Mouse (Mus musculus): ENCODE data around the gene Usp19. TPM values are rescaled to one million over a fixed set of nuclear protein-coding genes. Genes with fewer than 3 reads are reported as not detected.

Usp19 gene
- total RNA-seq, 2 experiments from 2014 or later, result 51.0 to 127 TPM

DNA sequence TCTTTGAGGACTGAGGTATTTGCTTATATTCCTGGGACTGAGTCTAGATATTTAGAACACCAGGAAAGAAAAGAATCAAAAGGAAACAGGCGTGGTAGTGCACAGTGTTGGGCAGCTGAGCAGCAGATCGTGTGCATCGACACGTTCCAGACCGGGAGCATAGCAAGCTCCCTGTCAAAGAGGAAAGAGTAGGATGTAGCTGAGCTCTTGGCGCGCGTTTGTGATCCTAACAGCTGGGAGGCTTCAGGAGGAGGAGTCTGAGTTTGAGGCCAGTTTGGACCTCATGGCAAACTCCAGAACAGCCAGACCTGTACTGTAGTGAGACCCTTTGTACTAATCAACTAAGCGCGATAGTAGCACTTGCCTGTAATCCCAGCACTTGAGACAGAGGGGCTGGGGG lies 28.2 kb upstream of the Usp19 start:
- no peak for ATAC-seq (replicated peaks; ENCODE audit: low FRiP score, low TSS enrichment, poor library complexity, severe bottlenecking)

DNA sequence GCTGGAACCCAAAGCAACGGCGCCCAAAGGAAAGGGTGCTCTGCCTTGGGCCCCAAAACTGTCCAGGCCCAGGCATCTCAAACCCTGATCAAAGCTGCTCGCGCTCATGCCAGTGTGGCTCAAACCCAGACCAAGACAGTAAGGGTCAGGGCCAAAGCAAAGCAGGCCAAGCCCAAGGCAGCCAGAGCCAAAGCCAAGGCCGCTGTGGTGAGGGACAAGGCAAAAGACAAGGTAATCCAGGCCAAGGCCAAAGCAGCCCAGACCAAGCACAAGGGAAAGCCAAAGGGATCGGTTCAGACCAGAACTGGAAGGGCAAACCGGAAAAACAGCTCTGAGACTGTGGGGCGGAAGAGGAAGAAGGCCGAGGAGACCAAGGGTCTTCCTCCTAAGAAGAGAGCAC lies 26.7 kb upstream of the Usp19 start:
- ATAC-seq (replicated peaks; ENCODE audit: low FRiP score, low TSS enrichment, poor library complexity, severe bottlenecking), result no peak

DNA sequence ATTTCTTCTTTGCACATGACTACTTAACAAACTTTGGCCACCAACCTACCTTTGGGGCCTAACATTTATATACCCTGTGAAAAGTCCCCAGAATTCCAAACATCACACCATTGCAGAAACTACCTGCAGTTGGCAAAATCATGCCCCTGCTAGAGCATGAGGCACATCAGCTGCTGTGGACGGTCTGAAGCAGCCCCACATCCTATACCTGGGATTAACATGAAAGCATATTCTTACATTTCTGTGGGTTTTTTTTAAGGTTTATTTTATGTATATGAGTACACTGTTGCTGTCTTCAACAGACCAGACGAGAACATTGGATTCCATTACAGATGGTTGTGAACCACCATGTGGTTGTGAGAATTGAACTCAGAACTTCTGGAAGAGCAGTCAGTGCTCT lies 24.2 kb upstream of the Usp19 start:
- ATAC-seq (replicated peaks; ENCODE audit: low FRiP score, low TSS enrichment, poor library complexity, severe bottlenecking), result no peak

DNA sequence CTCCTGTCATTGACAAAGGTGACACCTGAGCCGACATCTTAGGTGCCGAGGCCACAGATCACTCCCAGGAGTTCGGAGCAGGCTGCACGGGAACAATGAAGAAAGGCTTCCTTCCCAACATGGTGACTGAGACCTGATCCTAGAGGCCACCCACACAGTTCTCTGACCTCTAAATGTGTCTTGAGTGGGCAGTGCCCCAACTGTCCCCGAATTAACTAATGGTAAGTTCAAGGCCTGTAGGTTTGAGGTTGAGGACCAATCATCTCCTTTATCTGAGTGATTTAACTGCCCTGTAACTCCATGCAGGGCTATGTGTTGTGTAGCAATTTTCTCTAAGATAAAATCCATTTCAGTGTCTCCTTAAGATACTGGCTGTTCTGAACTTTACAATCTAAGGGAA lies 21.0 kb upstream of the Usp19 start:
- ATAC-seq (replicated peaks; ENCODE audit: low FRiP score, low TSS enrichment, poor library complexity, severe bottlenecking), result no peak

DNA sequence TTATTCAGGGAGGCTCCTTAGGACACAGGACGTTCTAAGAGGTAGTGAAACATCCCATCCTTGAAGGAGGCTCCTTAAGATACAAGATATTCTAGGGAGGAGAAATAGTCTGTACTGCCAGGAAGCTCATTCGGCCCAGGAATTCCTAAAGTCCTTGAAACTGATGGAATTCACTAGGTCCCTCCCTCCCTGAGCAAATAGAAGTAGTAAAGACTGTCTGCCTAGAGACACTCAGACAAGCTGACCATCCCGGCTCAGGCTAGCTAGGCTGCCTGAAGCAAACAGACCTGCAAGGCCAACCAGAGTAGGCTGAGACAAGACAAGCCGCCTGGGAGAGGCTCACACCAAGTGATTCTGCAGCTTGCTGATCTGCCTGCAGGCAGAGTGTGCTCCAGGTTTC lies 20.6 kb upstream of the Usp19 start:
- no peak for ATAC-seq (replicated peaks; ENCODE audit: low FRiP score, low TSS enrichment, poor library complexity, severe bottlenecking)

DNA sequence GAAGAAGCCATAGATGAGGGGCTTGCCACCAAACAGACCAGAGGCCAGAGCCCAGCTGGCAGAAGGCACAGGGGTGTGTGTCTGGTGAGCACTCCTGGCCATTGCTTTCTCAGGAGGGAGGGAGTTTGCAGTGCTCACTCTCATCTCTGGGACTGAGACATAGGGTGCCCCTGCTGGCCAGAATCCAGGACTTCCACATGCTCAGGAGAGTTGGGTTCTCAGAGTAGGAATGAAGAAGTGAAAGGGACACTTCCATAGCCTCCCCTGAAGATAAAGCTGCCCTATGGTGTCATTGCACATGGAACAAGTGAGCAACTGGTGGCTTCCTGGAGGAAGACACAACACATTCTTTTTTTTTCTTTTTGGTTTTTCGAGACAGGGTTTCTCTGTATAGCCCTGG lies 15.9 kb upstream of the Usp19 start:
- ATAC-seq (replicated peaks; ENCODE audit: low FRiP score, low TSS enrichment, poor library complexity, severe bottlenecking), result no peak

DNA sequence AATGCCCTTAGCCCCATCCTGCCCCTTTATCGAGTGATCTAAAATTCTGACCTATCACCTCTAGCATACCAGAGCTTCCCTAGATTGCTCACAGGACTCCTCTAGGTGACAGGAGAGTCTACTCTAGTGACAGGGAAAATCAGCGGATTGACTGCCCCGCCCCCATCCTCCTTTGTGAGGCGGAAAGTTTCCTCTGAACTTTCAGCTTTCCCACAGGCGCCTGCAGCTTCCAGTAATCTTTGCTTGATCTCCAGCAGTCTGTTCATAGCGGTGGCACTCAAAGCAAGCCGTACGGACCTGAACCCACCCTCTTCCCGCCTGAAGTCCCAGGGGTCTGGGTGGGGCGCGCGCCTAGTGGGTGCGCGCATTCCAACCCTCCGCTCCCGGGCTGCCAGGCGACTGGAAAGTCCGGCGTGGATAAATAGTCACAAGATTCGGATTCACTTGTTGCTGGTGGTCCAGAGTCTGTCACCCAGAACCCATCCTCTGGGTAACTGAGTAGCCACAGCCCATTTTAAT lies 11.7 kb upstream of the Usp19 start:
- no peak for ATAC-seq (replicated peaks; ENCODE audit: low FRiP score, low TSS enrichment, poor library complexity, severe bottlenecking)

DNA sequence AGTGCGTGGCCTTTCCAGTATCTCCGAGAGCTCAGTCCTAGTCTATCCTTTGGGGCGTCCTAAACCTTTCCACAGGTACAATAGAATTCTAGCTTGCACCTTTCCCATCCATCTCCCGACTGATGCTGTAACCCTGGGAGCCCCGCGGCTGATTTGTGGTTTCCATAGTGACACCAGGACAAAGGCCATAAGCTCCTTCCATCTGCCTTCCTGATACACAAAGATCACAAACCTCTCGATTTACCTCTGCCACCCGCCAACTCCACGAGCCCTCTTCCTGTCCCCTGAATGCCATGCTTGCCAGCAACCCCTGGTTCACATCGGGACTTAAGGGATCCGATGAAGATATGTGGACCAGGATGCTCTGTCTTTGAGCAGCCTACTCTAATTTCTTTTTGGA lies 11.2 kb upstream of the Usp19 start:
- ATAC-seq (replicated peaks; ENCODE audit: low FRiP score, low TSS enrichment, poor library complexity, severe bottlenecking), result no peak

DNA sequence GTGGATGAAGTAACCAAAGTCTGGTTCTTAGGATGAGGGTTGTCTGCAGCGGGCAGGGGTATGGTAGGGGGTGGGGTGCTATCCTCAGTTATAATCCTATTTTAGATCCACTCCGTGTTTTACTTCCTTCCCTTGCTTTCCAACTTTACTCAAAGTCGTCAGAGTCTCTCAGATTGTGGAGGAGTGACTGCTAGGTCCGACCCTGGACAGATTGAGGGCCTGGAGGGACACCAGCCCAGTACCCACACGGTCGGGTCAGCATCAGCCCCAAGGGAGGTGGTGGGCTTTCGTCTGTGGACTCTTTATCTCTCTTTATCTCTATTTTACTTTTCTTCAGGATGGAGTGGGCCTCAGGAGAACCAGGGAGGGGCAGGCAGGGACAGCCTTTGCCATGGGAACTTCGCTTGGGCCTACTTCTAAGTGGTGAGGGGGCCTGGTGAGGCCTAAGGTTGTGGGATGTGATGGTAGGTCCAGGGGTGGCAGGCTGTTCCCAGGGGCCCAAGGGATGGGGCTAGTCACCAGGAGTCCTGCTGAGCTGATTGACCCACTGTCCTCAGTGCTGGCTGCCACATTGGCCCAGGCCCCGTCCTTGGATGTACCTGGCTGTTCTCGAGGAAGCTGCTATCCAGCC lies 10.6 kb upstream of the Usp19 start, which contains the start of gene Lamb2:
Lamb2 (plus strand) TSS at position 16 of the 631 bp plus-strand sequence.
- ATAC-seq (replicated peaks; ENCODE audit: low FRiP score, low TSS enrichment, poor library complexity, severe bottlenecking), result no peak

DNA sequence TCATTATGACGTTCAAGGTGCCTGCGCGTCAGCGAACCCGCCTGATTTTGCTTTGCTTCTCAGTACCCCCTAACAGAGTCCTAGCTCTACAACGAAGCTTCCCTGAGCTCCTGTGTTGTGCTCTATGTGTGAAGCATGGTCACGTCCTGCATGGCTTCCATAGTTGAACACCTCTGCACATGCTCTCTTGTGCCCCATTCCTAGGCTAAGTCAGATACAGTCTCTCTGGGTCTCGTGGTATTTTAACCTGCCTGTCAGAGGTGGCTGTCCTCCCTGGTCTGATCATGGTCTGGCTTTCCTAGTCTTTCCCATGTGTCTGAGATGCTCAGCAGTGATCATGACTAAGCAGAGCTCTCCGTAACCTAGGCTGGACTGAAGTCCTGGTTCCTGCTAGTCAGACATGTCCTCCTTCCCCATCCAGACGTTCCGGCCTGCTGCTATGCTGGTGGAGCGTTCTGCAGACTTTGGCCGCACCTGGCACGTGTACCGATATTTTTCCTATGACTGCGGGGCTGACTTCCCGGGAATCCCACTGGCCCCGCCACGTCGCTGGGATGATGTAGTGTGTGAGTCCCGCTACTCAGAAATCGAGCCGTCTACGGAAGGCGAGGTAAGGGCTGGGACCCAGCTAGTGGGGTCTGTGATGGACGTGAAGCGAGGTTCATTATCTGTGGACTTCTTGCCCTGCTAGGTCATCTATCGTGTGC lies 9.4 kb upstream of the Usp19 start:
- ATAC-seq (replicated peaks; ENCODE audit: low FRiP score, low TSS enrichment, poor library complexity, severe bottlenecking), result no peak

DNA sequence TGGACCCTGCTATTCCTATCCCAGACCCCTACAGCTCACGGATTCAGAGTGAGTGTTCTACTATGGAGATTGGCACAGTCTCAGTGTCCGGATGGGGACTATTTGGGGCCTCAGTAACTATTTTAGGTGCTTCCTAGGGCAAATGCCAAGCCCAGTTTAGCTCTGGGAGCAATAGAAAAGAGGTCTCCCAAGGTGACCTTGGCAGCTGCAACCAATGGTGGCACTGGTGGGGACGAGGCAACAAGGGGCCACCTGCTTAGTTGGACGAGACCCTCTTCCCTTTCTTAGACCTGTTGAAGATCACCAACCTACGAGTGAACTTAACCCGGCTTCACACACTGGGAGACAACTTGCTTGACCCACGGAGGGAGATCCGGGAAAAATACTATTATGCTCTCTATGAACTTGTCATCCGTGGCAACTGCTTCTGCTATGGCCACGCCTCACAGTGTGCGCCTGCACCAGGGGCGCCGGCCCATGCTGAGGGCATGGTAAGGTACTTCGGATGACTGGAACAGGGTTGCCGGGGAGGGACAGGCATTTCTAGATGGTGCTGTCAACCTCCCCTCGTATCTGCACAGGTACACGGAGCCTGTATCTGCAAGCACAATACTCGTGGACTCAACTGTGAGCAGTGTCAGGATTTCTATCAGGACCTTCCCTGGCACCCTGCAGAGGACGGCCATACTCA lies 8.7 kb upstream of the Usp19 start:
- no peak for ATAC-seq (replicated peaks; ENCODE audit: low FRiP score, low TSS enrichment, poor library complexity, severe bottlenecking)

DNA sequence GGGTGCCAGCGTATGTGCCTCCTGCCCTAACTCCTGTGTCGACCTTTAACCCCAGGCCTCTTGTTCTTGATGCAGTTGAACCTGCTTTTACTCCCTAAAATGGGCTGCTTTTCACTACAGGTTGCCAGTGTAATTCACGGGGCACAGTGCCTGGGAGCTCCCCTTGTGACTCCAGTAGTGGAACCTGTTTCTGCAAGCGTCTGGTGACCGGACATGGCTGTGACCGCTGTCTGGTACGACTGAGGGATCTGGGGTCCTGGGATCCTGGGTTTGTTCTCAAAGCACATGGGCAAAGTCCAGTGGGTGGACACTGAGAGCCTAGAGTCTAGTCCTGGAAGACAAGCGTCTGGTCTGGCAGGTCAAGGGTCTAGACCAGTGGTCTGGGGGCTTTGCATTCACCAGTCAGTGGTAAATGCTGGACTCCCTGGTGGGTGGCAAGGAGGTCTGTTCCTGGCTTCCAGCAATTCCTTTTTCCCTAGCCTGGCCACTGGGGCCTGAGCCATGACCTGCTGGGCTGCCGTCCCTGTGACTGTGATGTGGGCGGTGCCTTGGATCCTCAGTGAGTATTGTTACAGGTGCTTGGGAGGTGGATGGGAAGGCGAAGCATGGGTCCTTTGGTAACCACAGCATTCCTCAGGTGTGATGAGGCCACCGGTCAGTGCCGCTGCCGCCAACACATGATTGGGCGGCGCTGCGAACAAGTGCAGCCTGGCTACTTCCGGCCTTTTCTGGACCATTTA lies 7.2 kb upstream of the Usp19 start:
- no peak for ATAC-seq (replicated peaks; ENCODE audit: low FRiP score, low TSS enrichment, poor library complexity, severe bottlenecking)

DNA sequence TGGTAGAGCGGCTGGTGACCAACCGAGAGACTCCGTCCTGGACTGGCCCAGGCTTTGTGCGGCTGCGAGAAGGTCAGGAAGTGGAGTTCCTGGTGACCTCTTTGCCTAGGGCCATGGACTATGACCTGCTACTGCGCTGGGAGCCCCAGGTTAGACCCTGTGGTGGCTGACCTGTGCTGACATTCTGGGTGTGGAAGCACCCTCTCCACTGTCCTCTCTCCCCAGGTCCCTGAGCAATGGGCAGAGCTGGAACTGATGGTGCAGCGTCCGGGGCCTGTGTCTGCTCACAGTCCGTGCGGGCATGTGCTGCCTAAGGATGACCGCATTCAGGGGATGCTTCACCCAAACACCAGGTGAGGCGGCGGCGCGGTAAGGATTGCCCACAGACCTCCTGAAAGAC lies 6.4 kb upstream of the Usp19 start:
- no peak for ATAC-seq (replicated peaks; ENCODE audit: low FRiP score, low TSS enrichment, poor library complexity, severe bottlenecking)

DNA sequence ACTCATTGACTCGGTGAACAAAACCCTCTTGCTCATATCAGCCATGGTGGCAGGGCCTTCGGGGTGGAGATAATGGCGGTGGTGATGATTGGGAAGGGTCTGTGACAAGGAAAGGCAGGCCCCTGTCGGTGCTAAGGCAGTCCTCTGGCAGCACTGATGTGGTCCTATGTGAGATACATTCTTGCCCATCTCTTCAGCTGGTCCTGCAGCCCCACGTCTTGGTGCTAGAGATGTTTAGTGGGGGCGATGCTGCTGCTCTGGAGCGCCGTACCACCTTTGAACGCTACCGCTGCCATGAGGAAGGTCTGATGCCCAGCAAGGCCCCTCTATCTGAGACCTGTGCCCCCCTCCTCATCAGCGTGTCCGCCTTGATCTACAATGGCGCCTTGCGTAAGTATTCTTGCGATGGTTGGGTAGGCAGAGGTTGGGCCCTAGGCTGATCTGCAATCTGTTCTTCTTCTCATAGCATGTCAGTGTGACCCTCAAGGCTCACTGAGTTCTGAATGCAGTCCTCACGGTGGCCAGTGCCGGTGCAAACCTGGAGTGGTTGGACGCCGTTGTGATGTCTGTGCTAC lies 5.0 kb upstream of the Usp19 start:
- no peak for ATAC-seq (replicated peaks; ENCODE audit: low FRiP score, low TSS enrichment, poor library complexity, severe bottlenecking)

DNA sequence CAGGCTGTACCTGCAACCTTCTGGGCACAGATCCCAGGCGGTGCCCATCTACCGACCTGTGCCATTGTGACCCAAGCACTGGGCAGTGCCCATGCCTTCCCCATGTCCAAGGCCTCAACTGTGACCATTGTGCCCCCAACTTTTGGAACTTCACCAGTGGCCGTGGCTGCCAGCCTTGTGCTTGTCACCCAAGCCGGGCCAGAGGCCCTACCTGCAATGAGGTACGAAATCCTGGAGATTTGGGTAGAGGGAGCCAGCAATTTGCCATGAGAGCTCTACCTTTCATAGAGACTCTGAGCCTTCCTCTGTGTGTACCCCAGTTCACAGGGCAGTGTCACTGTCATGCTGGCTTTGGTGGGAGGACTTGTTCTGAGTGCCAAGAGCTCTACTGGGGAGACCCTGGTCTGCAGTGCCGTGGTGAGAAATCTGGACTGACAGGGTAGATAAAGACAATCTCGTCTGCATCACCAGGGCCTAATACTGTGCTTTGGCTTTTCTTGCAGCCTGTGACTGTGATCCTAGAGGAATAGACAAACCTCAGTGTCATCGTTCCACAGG lies 3.4 kb upstream of the Usp19 start:
- no peak for ATAC-seq (replicated peaks; ENCODE audit: low FRiP score, low TSS enrichment, poor library complexity, severe bottlenecking)

DNA sequence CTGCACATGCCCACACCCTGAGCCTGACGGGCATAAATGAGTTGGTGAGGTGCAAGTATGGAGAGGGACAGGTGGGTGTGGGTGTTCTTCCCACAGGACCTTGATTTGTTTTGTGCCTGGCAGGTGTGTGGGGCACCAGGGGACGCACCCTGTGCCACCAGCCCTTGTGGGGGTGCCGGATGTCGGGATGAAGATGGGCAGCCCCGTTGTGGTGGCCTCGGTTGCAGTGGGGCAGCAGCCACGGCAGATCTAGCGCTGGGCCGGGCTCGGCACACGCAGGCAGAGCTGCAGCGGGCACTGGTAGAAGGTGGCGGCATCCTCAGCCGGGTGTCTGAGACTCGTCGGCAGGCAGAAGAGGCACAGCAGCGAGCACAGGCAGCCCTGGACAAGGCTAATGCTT lies 2.0 kb upstream of the Usp19 start:
- no peak for ATAC-seq (replicated peaks; ENCODE audit: low FRiP score, low TSS enrichment, poor library complexity, severe bottlenecking)

DNA sequence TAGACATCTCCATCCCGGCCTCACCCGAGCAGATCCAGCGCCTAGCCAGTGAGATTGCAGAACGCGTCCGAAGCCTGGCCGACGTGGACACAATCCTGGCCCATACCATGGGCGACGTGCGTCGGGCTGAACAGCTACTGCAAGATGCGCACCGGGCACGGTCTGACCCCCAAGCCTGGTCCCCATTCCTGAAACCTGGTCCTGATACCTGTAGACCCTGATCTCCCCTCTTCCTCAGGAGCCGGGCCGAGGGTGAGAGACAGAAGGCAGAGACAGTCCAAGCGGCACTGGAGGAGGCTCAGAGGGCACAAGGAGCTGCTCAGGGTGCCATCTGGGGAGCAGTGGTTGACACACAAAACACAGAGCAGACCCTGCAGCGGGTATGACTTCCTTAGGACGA lies 1.2 kb upstream of the Usp19 start:
- ATAC-seq (replicated peaks; ENCODE audit: low FRiP score, low TSS enrichment, poor library complexity, severe bottlenecking), result no peak

DNA sequence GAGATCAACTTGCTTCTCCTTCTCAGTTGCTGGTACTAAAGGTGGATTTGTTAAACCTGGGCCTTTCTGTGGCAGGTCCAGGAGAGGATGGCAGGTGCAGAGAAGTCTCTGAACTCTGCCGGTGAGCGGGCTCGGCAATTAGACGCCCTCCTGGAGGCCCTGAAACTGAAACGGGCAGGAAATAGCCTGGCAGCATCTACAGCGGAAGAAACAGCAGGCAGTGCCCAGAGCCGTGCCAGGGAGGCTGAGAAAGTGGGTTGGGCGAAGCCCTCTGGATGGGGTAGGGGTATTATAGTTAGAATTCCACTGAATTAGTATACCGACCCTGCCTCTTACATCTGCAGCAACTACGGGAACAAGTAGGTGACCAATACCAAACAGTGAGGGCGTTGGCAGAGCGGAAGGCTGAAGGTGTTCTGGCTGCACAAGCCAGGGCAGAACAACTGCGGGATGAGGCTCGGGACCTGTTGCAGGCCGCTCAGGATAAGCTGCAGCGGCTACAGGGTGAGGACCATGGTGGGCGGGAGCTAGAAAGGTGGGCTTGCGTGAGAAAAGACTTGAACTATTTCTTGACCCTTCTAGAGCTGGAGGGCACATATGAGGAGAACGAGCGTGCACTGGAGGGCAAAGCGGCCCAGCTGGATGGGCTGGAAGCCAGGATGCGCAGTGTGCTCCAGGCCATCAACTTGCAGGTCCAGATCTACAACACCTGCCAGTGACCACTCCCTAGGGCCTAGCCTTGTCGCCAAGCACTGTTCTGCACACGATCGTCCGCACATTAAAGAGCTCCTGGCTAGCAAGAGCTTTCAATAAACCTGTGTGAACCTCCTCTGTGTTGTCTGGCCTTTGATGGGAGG lies 472 bp upstream of the Usp19 start:
- ATAC-seq (replicated peaks; ENCODE audit: low FRiP score, low TSS enrichment, poor library complexity, severe bottlenecking), result no peak

DNA sequence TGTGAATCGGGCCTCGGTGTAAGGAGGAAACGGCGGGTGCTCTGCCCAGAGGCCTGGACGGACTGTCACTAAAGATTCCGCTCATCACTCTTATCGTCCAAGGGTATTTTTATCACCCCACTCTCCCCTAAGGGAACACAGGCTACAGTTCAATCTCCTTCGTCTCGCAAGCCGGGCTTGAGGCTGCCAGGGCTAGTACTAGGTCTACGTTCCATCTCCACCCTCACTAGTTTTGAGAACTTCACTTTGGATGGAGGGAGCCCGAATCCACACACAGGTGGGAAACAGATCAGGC lies 831 bp downstream of the Usp19 start:
- no peak; the same call in 1 of the 2 replicates for ATAC-seq (replicated peaks; ENCODE audit: low FRiP score, low TSS enrichment, poor library complexity, severe bottlenecking)
